ENCODE assay signal across 8 mouse cellular contexts in genomic region chr2:155236362-155236992, GRCm38 (mm10). TPM values are rescaled to one million over a fixed set of nuclear protein-coding genes. Genes with fewer than 3 reads are reported as not detected.
A peak's percentile ranks its signal among the peaks of the same experiment; 100 is the strongest.
DNase-seq lines count a peak whose midpoint lies in the region; ATAC-seq and TF ChIP-seq lines count a peak whose summit lies in the region.

Gene Dynlrb1, plus strand, starts transcription at chr2:155236533.

- H3K36me3 ChIP-seq in embryonic facial prominence, embryonic 15.5 days = peaks cover 8% of the 10 kb centered on the region; the same call in 1 of the 2 replicates
- H3K36me3 ChIP-seq in limb, embryonic 14.5 days (ENCODE audit: control insufficient read depth, insufficient read depth, low read length) = peaks cover 6% of the 10 kb centered on the region; the same call in 1 of the 2 replicates
- H3K36me3 ChIP-seq in midbrain, postnatal 0 days (ENCODE audit: insufficient read depth, low read length) = no peaks in the 10 kb centered on the region

- H3K4me3 ChIP-seq in bone marrow, adult 2 months (replicated peaks; ENCODE audit: control insufficient read depth, low read depth, low read length) = peak within 1 kb of the TSS; percentile 77
- peak within 1 kb of the TSS; percentile 88 for H3K4me3 ChIP-seq in embryonic facial prominence, embryonic 15.5 days (replicated peaks)
- H3K4me3 ChIP-seq in limb, embryonic 14.5 days (replicated peaks; ENCODE audit: low read length) = peak within 1 kb of the TSS; percentile 73
- peak within 1 kb of the TSS; percentile 89 for H3K4me3 ChIP-seq in midbrain, postnatal 0 days (ENCODE audit: low read depth, low read length)

- no peaks in the 10 kb centered on the region for H3K9me3 ChIP-seq in embryonic facial prominence, embryonic 15.5 days (replicated peaks)
- H3K9me3 ChIP-seq in limb, embryonic 14.5 days (ENCODE audit: control insufficient read depth, low read length) = no peaks in the 10 kb centered on the region
- H3K9me3 ChIP-seq in midbrain, postnatal 0 days (ENCODE audit: low read length) = no peaks in the 10 kb centered on the region

- H3K4me2 ChIP-seq in embryonic facial prominence, embryonic 15.5 days (replicated peaks) = peak within 1 kb of the TSS; percentile 71
- H3K4me2 ChIP-seq in limb, embryonic 14.5 days (replicated peaks; ENCODE audit: low read depth, low read length, severe bottlenecking) = peak within 1 kb of the TSS; percentile 78
- H3K4me2 ChIP-seq in midbrain, postnatal 0 days (ENCODE audit: low read depth, low read length, poor library complexity, severe bottlenecking) = peak within 1 kb of the TSS; percentile 91

- under 1% methylated on average over 50 of the region's 50 CpGs for WGBS in bone marrow, adult 2 months
- under 1% methylated on average over 50 of the region's 50 CpGs for WGBS in embryonic facial prominence, embryonic 15.5 days
- WGBS in limb, embryonic 14.5 days = under 1% methylated on average over 47 of the region's 50 CpGs
- 1% methylated on average over 50 of the region's 50 CpGs for WGBS in midbrain, postnatal 0 days

- peak within 1 kb of the TSS; percentile 89 for H3K9ac ChIP-seq in embryonic facial prominence, embryonic 15.5 days
- H3K9ac ChIP-seq in limb, embryonic 14.5 days (ENCODE audit: low read depth, low read length, severe bottlenecking) = peak within 1 kb of the TSS; percentile 88
- H3K9ac ChIP-seq in midbrain, postnatal 0 days (replicated peaks; ENCODE audit: low read length, poor library complexity, severe bottlenecking) = peak within 1 kb of the TSS; percentile 95

- TF ChIP-seq POLR2A in bone marrow, adult 2 months (IDR thresholded peaks at IDR 0.05; ENCODE audit: borderline replicate concordance, control insufficient read depth, low read depth, low read length) = peak; percentile 90; the same call in 1 of the 2 replicates
- peak; percentile 73; the same call in 1 of the 2 replicates for TF ChIP-seq POLR2A in limb, embryonic 14.5 days (IDR thresholded peaks at IDR 0.05; ENCODE audit: borderline replicate concordance, extremely low read depth, insufficient read depth, insufficient read length)

- no peak for TF ChIP-seq CTCF in bone marrow, adult 2 months (IDR thresholded peaks at IDR 0.05; ENCODE audit: control insufficient read depth, insufficient read depth, low read length)
- TF ChIP-seq CTCF in midbrain, postnatal 0 days (IDR thresholded peaks at IDR 0.05) = peak; percentile 32

- H3K27ac ChIP-seq in bone marrow, adult 2 months (ENCODE audit: control insufficient read depth, insufficient read depth, low read depth, low read length, poor library complexity) = peak within 1 kb of the TSS; percentile 21
- peak within 1 kb of the TSS; percentile 94 for H3K27ac ChIP-seq in embryonic facial prominence, embryonic 15.5 days (replicated peaks)
- peak within 1 kb of the TSS; percentile 87 for H3K27ac ChIP-seq in limb, embryonic 14.5 days (replicated peaks; ENCODE audit: low read depth, low read length)
- peak within 1 kb of the TSS; percentile 85 for H3K27ac ChIP-seq in midbrain, postnatal 0 days (ENCODE audit: low read depth, low read length)

- ATAC-seq in embryonic facial prominence, embryonic 15.5 days (ENCODE audit: insufficient number of reproducible peaks, low FRiP score, low TSS enrichment, low read depth) = peak; percentile 99
- peak; percentile 98 for ATAC-seq in limb, embryonic 14.5 days (ENCODE audit: low FRiP score, low read depth)
- ATAC-seq in midbrain, postnatal 0 days (ENCODE audit: low FRiP score) = peak; percentile 99

- DNase-seq in 416B (ENCODE audit: low read depth) = peak; percentile 97
- DNase-seq in heart, adult 8-10 months (ENCODE audit: low spot score) = peak; percentile 99
- peak; percentile 99 for DNase-seq in kidney, adult 9 months
- peak; percentile 95 for DNase-seq in limb, embryonic 14.5 days (ENCODE audit: low spot score)
- peak; percentile 98 for DNase-seq in midbrain, postnatal 0 days (ENCODE audit: low spot score)
- peak; percentile 96 to 97 for DNase-seq in spleen, postnatal 14 days (ENCODE audit: low spot score in 2 of 2)

- H3K4me1 ChIP-seq in bone marrow, adult 2 months (ENCODE audit: control insufficient read depth, insufficient read depth, low read length) = peaks cover 4% of the 10 kb centered on the region
- H3K4me1 ChIP-seq in embryonic facial prominence, embryonic 15.5 days = peaks cover 15% of the 10 kb centered on the region
- peaks cover 19% of the 10 kb centered on the region for H3K4me1 ChIP-seq in limb, embryonic 14.5 days (ENCODE audit: control insufficient read depth, insufficient read depth, low read length)
- peaks cover 9% of the 10 kb centered on the region for H3K4me1 ChIP-seq in midbrain, postnatal 0 days (ENCODE audit: insufficient read depth, low read length)

- H3K27me3 ChIP-seq in embryonic facial prominence, embryonic 15.5 days = no peaks in the 10 kb centered on the region
- no peaks in the 10 kb centered on the region for H3K27me3 ChIP-seq in limb, embryonic 14.5 days (ENCODE audit: control insufficient read depth, insufficient read depth, low read length)
- no peaks in the 10 kb centered on the region for H3K27me3 ChIP-seq in midbrain, postnatal 0 days (ENCODE audit: insufficient read depth, low read length)

RNA-seq across cellular contexts. Expression of gene Dynlrb1, which starts in this region (rescaled TPM):
- polyA plus RNA-seq in bone marrow, adult 2 months (2011; ENCODE audit: insufficient read depth, insufficient read length, low replicate concordance, missing spikeins) = 89.3 and 102 TPM in 2 replicates
- 477 and 481 TPM in 2 replicates for polyA plus RNA-seq in embryonic facial prominence, embryonic 15.5 days (2015; fragmentation: Nextera tagmentation; extraction: Ambion mirVana)
- 100 to 1,000 TPM; 143 to 184 (median 165) TPM for total RNA-seq in heart, adult 8-10 months (2022)
- polyA plus RNA-seq in limb, embryonic 14.5 days (2012; rRNA removed) = 476 and 534 TPM in 2 replicates
- polyA plus RNA-seq in limb, embryonic 14.5 days (2014; fragmentation: Nextera tagmentation; extraction: Ambion mirVana) = 501 and 509 TPM in 2 replicates
- total RNA-seq in midbrain, postnatal 0 days (2014; rRNA removed) = 293 and 374 TPM in 2 replicates
- polyA plus RNA-seq in midbrain, postnatal 0 days (2015; fragmentation: Nextera tagmentation; extraction: Ambion mirVana) = 776 and 856 TPM in 2 replicates

Comparison
In these comparisons a context has a peak if more than half of its experiments do, and no peak if none do; other contexts are left out.
1. Peak in every context shown above with its lines: DNase-seq, ATAC-seq, H3K4me3 ChIP-seq and H3K27ac ChIP-seq.
2. H3K27ac ChIP-seq: peak in every context shown above with its lines; median percentile 94 in embryonic facial prominence, embryonic 15.5 days; 87 in limb, embryonic 14.5 days; 85 in midbrain, postnatal 0 days; 21 in bone marrow, adult 2 months.